Mouse (Mus musculus) stomach, embryonic 14.5 days (tissue): ENCODE data around the gene Gphn. TPM values are rescaled to one million over a fixed set of nuclear protein-coding genes. Genes with fewer than 3 reads are reported as not detected.

Experiments used
- ATAC-seq: fragments of 200-750 bp; cut with Nextera tagmentation; 2 replicates; pipeline ENCODE4 v1.8.0; 2017; ENCODE audit warnings: low read depth, moderate TSS enrichment; ENCODE audit not compliant: insufficient number of reproducible peaks, insufficient read depth, low FRiP score
- H3K27ac ChIP-seq: fragments of 300-500 bp; sonication (generic); 2 replicates; pipeline ENCODE4 v1.5.1; 2014; ENCODE audit warnings: mild to moderate bottlenecking, low read length, moderate library complexity, mixed read lengths
- H3K27me3 ChIP-seq: fragments of 300-500 bp; sonication (generic); 2 replicates; pipeline ENCODE4 v1.6.1; 2014; ENCODE audit warnings: low read length, control low read depth, mixed read lengths; ENCODE audit not compliant: control insufficient read depth, insufficient read depth
- H3K36me3 ChIP-seq: fragments of 300-500 bp; sonication (generic); 2 replicates; pipeline ENCODE4 v1.6.1; 2014; ENCODE audit warnings: mild to moderate bottlenecking, control low read depth, low read length, moderate library complexity, mixed read lengths; ENCODE audit not compliant: control insufficient read depth, insufficient read depth
- H3K4me1 ChIP-seq: fragments of 300-500 bp; sonication (generic); 2 replicates; pipeline ENCODE4 v1.6.1; 2014; ENCODE audit warnings: low read length, control low read depth, mixed read lengths; ENCODE audit not compliant: control insufficient read depth, insufficient read depth
- H3K4me2 ChIP-seq: fragments of 300-500 bp; sonication (generic); replicated peaks from 2 replicates; pipeline ENCODE4 v1.6.1; 2014; ENCODE audit warnings: low read depth, low read length, control low read depth
- H3K4me3 ChIP-seq: fragments of 300-500 bp; sonication (generic); 2 replicates; pipeline ENCODE4 v1.5.1; 2014; ENCODE audit warnings: low read depth, low read length, control low read depth
- H3K9ac ChIP-seq: fragments of 300-500 bp; sonication (generic); replicated peaks from 2 replicates; pipeline ENCODE4 v1.6.1; 2014; ENCODE audit warnings: low read depth, mild to moderate bottlenecking, control low read depth, low read length, moderate library complexity, mixed read lengths
- H3K9me3 ChIP-seq: fragments of 300-500 bp; sonication (generic); 2 replicates; pipeline ENCODE4 v1.6.1; 2016; ENCODE audit warnings: low read depth, low read length, control low read depth; ENCODE audit not compliant: control insufficient read depth
- WGBS: fragments of 180-500 bp; shearing (Covaris S2); extraction: QIAGEN DNeasy Blood & Tissue Kit; methylation state at CpG from one replicate; pipeline ENCODE4 v1.1.7; 2014; 5-methylcytosine and 5-hydroxymethylcytosine counted together
- polyA plus RNA-seq: library from polyadenylated mRNA; unstranded; fragments of >200 nt; fragmentation: Nextera tagmentation; extraction: Ambion mirVana; gene quantifications from 2 replicates; pipeline ENCODE4 v1.2.1, GENCODE M21; 2014

Gphn gene
- polyA plus RNA-seq, 1 experiment from 2014 or later, result 26.1 TPM

DNA sequence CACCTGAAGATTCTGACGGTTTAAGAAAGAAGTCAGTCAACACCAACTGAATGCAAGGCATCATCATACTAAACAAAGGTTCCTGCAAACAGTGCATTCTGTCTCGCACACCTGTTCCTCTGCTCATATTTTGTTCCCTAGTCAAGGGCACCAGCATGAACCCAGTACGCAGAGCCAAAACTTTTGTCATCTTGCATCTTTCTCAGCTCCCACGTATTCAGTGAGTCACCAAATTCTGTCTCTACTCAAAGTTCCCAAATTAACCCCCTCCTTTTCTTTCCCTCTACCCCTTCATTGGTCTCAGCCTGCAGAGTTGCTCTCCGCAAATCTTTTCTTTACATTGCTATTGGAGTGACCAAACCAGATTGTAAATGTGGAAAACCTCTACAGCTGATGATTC lies 462.7 kb downstream of the Gphn start:
- H3K9ac ChIP-seq, result no peak overlapping the region
- no peak overlapping the region for H3K27ac ChIP-seq
- no peak overlapping the region for H3K4me3 ChIP-seq
- H3K27me3 ChIP-seq, result no peaks in the 10 kb centered on the region
- no peak for ATAC-seq
- WGBS, result 75% methylated on average over 5 of the region's 5 CpGs
- H3K9me3 ChIP-seq, result no peaks in the 10 kb centered on the region
- H3K36me3 ChIP-seq, result no peaks in the 10 kb centered on the region
- H3K4me1 ChIP-seq, result no peaks in the 10 kb centered on the region
- H3K4me2 ChIP-seq, result no peak overlapping the region

DNA sequence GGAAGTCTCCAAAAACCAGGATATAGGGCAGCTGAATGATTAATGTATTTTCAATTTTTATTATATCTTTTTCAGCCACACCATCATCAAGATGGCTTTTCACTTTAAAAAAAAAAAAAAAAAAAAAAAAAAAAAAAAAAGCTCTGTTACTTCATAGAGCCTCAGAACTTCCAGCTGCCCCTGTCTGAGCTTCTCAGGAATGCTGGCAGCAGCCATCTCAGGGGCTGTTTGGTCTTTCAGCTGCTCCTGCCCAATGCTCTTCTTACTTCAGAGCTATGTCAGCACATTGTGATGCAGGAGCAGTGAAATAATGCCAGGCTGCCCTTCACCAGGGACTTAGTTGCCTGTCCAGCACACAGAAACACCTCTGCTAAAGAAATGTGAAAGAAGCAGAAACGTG lies 465.1 kb downstream of the Gphn start, which contains the start of gene Fam71d:
Fam71d (plus strand) TSS at position 211 of the 400 bp plus-strand sequence.
- Histone ChIP-seq H3K4me3 (no peak within 1 kb of the TSS), H3K9ac (no peak within 1 kb of the TSS), H3K27ac (no peak within 1 kb of the TSS), H3K27me3 (no peaks in the 10 kb centered on the region), H3K36me3 (no peaks in the 10 kb centered on the region), H3K4me1 (no peaks in the 10 kb centered on the region), H3K9me3 (no peaks in the 10 kb centered on the region), H3K4me2 (no peak within 1 kb of the TSS)
- WGBS, result 63% methylated on average over 1 of the region's 1 CpGs
- ATAC-seq, result no peak

DNA sequence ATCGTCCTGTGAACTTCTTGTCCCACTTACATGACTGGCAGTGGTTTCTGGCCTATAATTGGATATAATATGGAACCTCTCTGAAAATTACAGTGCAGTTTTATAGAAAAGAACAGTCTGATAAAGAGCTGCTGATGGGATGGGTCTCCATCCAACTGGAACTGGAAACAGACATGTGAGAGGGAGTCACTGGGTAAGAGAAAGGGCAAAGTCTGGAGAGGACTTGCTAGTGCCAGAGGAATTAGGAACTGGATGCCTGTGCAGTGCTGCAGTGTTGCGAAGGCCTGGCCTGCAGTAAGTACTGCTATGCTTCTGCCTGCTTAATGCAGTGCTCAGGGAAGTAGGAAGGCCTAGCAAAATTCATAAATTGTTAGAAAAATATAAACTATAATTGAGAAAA lies 467.1 kb downstream of the Gphn start:
- 90% methylated on average over 2 of the region's 2 CpGs for WGBS
- Histone ChIP-seq H3K4me2 (no peak overlapping the region), H3K4me3 (no peak overlapping the region), H3K9ac (no peak overlapping the region), H3K9me3 (no peaks in the 10 kb centered on the region), H3K27ac (no peak overlapping the region), H3K36me3 (no peaks in the 10 kb centered on the region), H3K4me1 (no peaks in the 10 kb centered on the region), H3K27me3 (no peaks in the 10 kb centered on the region)
- no peak for ATAC-seq

DNA sequence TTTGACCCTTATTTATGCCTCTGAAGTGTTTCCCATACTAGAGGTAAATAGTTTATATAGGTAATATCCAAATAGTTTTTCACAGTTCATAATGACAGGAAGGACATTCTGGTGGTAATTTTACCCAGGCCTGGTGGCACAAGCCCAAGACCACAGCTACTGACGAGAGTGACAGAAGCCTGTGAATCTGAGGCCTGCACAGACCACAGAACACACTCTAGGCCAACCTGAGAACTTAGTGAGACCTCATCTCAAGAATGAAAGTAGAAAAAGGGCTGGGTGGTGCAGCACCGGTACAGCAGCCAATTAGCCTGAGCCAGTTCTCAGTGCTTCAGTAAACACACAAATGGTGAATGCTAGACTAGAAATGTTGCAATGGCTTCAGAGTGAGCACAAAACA lies 491.6 kb downstream of the Gphn start:
- ATAC-seq, result no peak
- Histone ChIP-seq H3K9ac (no peak overlapping the region), H3K4me1 (no peaks in the 10 kb centered on the region), H3K4me3 (no peak overlapping the region), H3K27me3 (no peaks in the 10 kb centered on the region), H3K36me3 (no peaks in the 10 kb centered on the region), H3K27ac (no peak overlapping the region), H3K9me3 (no peaks in the 10 kb centered on the region), H3K4me2 (no peak overlapping the region)
- WGBS, result 73% methylated on average over 2 of the region's 2 CpGs

DNA sequence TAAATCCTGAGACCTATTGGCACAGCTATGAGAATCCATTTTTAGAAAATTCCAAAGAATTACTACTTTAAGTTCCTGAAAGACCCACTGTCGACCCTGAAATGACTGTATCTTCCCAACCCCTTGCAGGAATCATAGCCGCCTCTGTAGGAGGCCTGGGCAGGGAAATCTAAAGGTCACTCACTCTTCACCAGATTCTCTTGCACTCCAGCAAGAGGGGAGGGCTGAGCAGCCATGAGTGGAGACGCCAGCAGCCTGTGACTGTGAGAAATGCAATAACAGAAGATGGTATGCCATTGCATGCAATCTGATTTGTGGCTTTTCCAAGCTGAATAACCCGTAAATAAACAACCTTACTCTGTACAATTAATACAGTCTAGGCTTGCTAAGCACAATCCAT lies 501.5 kb downstream of the Gphn start:
- no peaks in the 10 kb centered on the region for H3K4me1 ChIP-seq
- no peaks in the 10 kb centered on the region for H3K9me3 ChIP-seq
- no peaks in the 10 kb centered on the region for H3K36me3 ChIP-seq
- ATAC-seq, result no peak
- WGBS, result 50% methylated on average over 4 of the region's 4 CpGs
- no peak overlapping the region for H3K4me3 ChIP-seq
- no peak overlapping the region for H3K27ac ChIP-seq
- H3K4me2 ChIP-seq, result no peak overlapping the region
- no peaks in the 10 kb centered on the region for H3K27me3 ChIP-seq
- H3K9ac ChIP-seq, result no peak overlapping the region

Other genes starting within 250 kb of the Gphn start
- gene Gm6657, start 32.1 kb upstream of the Gphn start, polyA plus RNA-seq, result not detected in 2 replicates